26 mouse cellular contexts compared by ENCODE assay signal in genomic region chr2:106511889-106512288, GRCm38 (mm10).
DNase-seq lines count a peak whose midpoint lies in the region; ATAC-seq lines count a peak whose summit lies in the region.
"Had no signal": no experiment of that assay in that cellular context is flagged by ENCODE, and none has a peak within 500 bp of the region (broad histone marks: within the 10 kb centered on the region; RNA-seq: fewer than 3 reads in every experiment).

No protein-coding gene starts in this region.

- no peak overlapping the region for H3K4me2 ChIP-seq in neural tube, embryonic 13.5 days
- H3K4me2 ChIP-seq: liver, embryonic 15.5 days; lung, embryonic 15.5 days had no signal

- H3K36me3 ChIP-seq in neural tube, embryonic 13.5 days: no peaks in the 10 kb centered on the region
- H3K36me3 ChIP-seq: heart, embryonic 13.5 days; limb, embryonic 10.5 days; liver, embryonic 15.5 days; lung, embryonic 15.5 days; neural tube, embryonic 12.5 days had no signal

- H3K9ac ChIP-seq in neural tube, embryonic 13.5 days: no peak overlapping the region
- H3K9ac ChIP-seq: heart, embryonic 13.5 days; liver, embryonic 15.5 days; lung, embryonic 15.5 days; neural tube, embryonic 12.5 days had no signal

- H3K4me1 ChIP-seq in neural tube, embryonic 13.5 days (replicated peaks): peaks cover 16% of the 10 kb centered on the region
- H3K4me1 ChIP-seq: liver, embryonic 15.5 days; lung, embryonic 15.5 days; megakaryocyte, embryonic 14.5 days had no signal

- intact Hi-C loops in left cerebral cortex, postnatal 14 days (cut with DNase I): loop anchor here (10.0 kb wide), 2 partner anchors 133 to 183 kb away; partner anchors contain the start of gene Mpped2

- peak; percentile 94 for ATAC-seq in frontal cortex, adult (ENCODE audit: low TSS enrichment)
- ATAC-seq in neural tube, embryonic 13.5 days (ENCODE audit: low read depth): no peak
- ATAC-seq: CD4-positive, CD25-positive, alpha-beta regulatory T cell, adult 4 months; intestine, postnatal 0 days had no signal

- 83% methylated on average over 9 of the region's 9 CpGs for WGBS in neural tube, embryonic 13.5 days

- H3K27me3 ChIP-seq in neural tube, embryonic 13.5 days: no peaks in the 10 kb centered on the region
- H3K27me3 ChIP-seq: heart, embryonic 13.5 days; liver, embryonic 15.5 days; lung, embryonic 15.5 days; megakaryocyte, embryonic 14.5 days; neural tube, embryonic 12.5 days had no signal

- DNase-seq in frontal cortex, postnatal 14 days (ENCODE audit: low spot score in 2 of 2): no peak
- peak; percentile 12 for DNase-seq in left cerebral cortex, adult 11 months (ENCODE audit: low spot score)
- DNase-seq in left cerebral cortex, postnatal 14 days (ENCODE audit: low spot score in 2 of 2): no peak
- DNase-seq in neural tube, embryonic 10.5 days (ENCODE audit: extremely low spot score, low spot score): no peak
- peak; percentile 75 for DNase-seq in telencephalon, adult 2 months (ENCODE audit: low read depth, low spot score)
- DNase-seq: adrenal gland, postnatal 25 days; cerebellum, adult 11-12 months; gastrocnemius, postnatal 25 days; heart, adult 2 months; heart, postnatal 14 days; kidney, postnatal 25 days; liver; lung, postnatal 36 days; thymus, postnatal 14 days had no signal

- H3K4me3 ChIP-seq in neural tube, embryonic 13.5 days: no peak overlapping the region
- H3K4me3 ChIP-seq: heart, adult 2 months; liver, embryonic 15.5 days; lung, embryonic 15.5 days; megakaryocyte, embryonic 14.5 days; neural tube, embryonic 12.5 days had no signal

- H3K27ac ChIP-seq in neural tube, embryonic 13.5 days (replicated peaks): peak overlapping the region; percentile 69
- H3K27ac ChIP-seq: heart, adult 2 months; heart, embryonic 13.5 days; layer of hippocampus, adult 2 months; liver, embryonic 15.5 days; lung, embryonic 15.5 days; neural tube, embryonic 12.5 days; stomach, postnatal 0 days had no signal

- H3K9me3 ChIP-seq in neural tube, embryonic 13.5 days: no peaks in the 10 kb centered on the region
- H3K9me3 ChIP-seq: heart, embryonic 13.5 days; limb, embryonic 10.5 days; liver, embryonic 15.5 days; lung, embryonic 15.5 days; neural tube, embryonic 12.5 days had no signal

Comparison
In these comparisons a context has a peak if more than half of its experiments do, and no peak if none do; other contexts are left out.
1. DNase-seq: peak in left cerebral cortex, adult 11 months (single experiment) and telencephalon, adult 2 months (single experiment); none in frontal cortex, postnatal 14 days (0 of 2), left cerebral cortex, postnatal 14 days (0 of 2) and neural tube, embryonic 10.5 days (single experiment).